ENCODE assay signal across 18 mouse cellular contexts in genomic region chr8:114259713-114260355, GRCm38 (mm10). TPM values are rescaled to one million over a fixed set of nuclear protein-coding genes. Genes with fewer than 3 reads are reported as not detected.
DNase-seq lines count a peak whose midpoint lies in the region; ATAC-seq lines count a peak whose summit lies in the region.
"Had no signal": no experiment of that assay in that cellular context is flagged by ENCODE, and none has a peak within 500 bp of the region (broad histone marks: within the 10 kb centered on the region; RNA-seq: fewer than 3 reads in every experiment).

No protein-coding gene starts in this region.

- peaks cover 19% of the 10 kb centered on the region for H3K4me1 ChIP-seq in forebrain, embryonic 15.5 days
- H3K4me1 ChIP-seq in forebrain, embryonic 13.5 days: peaks cover 12% of the 10 kb centered on the region
- peaks cover 21% of the 10 kb centered on the region for H3K4me1 ChIP-seq in neural tube, embryonic 13.5 days (replicated peaks)
- H3K4me1 ChIP-seq in neural tube, embryonic 15.5 days: peaks cover 17% of the 10 kb centered on the region
- H3K4me1 ChIP-seq: embryonic facial prominence, embryonic 12.5 days; hindbrain, embryonic 10.5 days; intestine, embryonic 15.5 days; liver, embryonic 15.5 days had no signal

- no peak overlapping the region for H3K9ac ChIP-seq in forebrain, embryonic 15.5 days (replicated peaks)
- H3K9ac ChIP-seq in forebrain, embryonic 13.5 days: no peak overlapping the region
- H3K9ac ChIP-seq in neural tube, embryonic 13.5 days: no peak overlapping the region
- no peak overlapping the region for H3K9ac ChIP-seq in neural tube, embryonic 15.5 days (replicated peaks)
- H3K9ac ChIP-seq: embryonic facial prominence, embryonic 12.5 days; intestine, embryonic 15.5 days; liver, embryonic 15.5 days had no signal

- H3K4me3 ChIP-seq in forebrain, embryonic 15.5 days: no peak overlapping the region
- H3K4me3 ChIP-seq in forebrain, embryonic 13.5 days: no peak overlapping the region
- no peak overlapping the region for H3K4me3 ChIP-seq in neural tube, embryonic 13.5 days
- no peak overlapping the region for H3K4me3 ChIP-seq in neural tube, embryonic 15.5 days (replicated peaks)
- H3K4me3 ChIP-seq: embryonic facial prominence, embryonic 12.5 days; hindbrain, embryonic 10.5 days; intestine, embryonic 15.5 days; layer of hippocampus, adult 2 months; left cerebral cortex, adult 2 months; liver, embryonic 15.5 days had no signal

- no peaks in the 10 kb centered on the region for H3K27me3 ChIP-seq in forebrain, embryonic 15.5 days
- no peaks in the 10 kb centered on the region for H3K27me3 ChIP-seq in forebrain, embryonic 13.5 days
- no peaks in the 10 kb centered on the region for H3K27me3 ChIP-seq in neural tube, embryonic 13.5 days
- no peaks in the 10 kb centered on the region for H3K27me3 ChIP-seq in neural tube, embryonic 15.5 days (replicated peaks)
- H3K27me3 ChIP-seq: embryonic facial prominence, embryonic 12.5 days; intestine, embryonic 15.5 days; liver, embryonic 15.5 days had no signal

- WGBS in forebrain, embryonic 15.5 days: 71% methylated on average over 5 of the region's 5 CpGs
- 79% methylated on average over 5 of the region's 5 CpGs for WGBS in forebrain, embryonic 13.5 days
- WGBS in neural tube, embryonic 13.5 days: 57% methylated on average over 5 of the region's 5 CpGs
- WGBS in neural tube, embryonic 15.5 days: 56% methylated on average over 5 of the region's 5 CpGs

- intact Hi-C loops in heart, postnatal 36 days (cut with DNase I): no loop called here

- no peak overlapping the region for H3K4me2 ChIP-seq in forebrain, embryonic 15.5 days (replicated peaks)
- H3K4me2 ChIP-seq in forebrain, embryonic 13.5 days: no peak overlapping the region
- no peak overlapping the region for H3K4me2 ChIP-seq in neural tube, embryonic 13.5 days
- no peak overlapping the region for H3K4me2 ChIP-seq in neural tube, embryonic 15.5 days
- H3K4me2 ChIP-seq: embryonic facial prominence, embryonic 12.5 days; intestine, embryonic 15.5 days; liver, embryonic 15.5 days had no signal

- no peaks in the 10 kb centered on the region for H3K36me3 ChIP-seq in forebrain, embryonic 15.5 days
- no peaks in the 10 kb centered on the region for H3K36me3 ChIP-seq in forebrain, embryonic 13.5 days (ENCODE audit: poor library complexity, severe bottlenecking)
- H3K36me3 ChIP-seq in neural tube, embryonic 13.5 days: no peaks in the 10 kb centered on the region
- H3K36me3 ChIP-seq in neural tube, embryonic 15.5 days: no peaks in the 10 kb centered on the region
- H3K36me3 ChIP-seq: embryonic facial prominence, embryonic 12.5 days; hindbrain, embryonic 10.5 days; intestine, embryonic 15.5 days; liver, embryonic 15.5 days had no signal

- H3K27ac ChIP-seq in forebrain, embryonic 15.5 days (replicated peaks): peak overlapping the region; percentile 48
- H3K27ac ChIP-seq in forebrain, embryonic 13.5 days: no peak overlapping the region
- H3K27ac ChIP-seq in neural tube, embryonic 13.5 days (replicated peaks): peak overlapping the region; percentile 42; the same call in 1 of the 2 replicates
- H3K27ac ChIP-seq in neural tube, embryonic 15.5 days (replicated peaks): 0 out of 2 replicates have a peak overlapping the region, but pooled peaks have one; percentile 23
- H3K27ac ChIP-seq: embryonic facial prominence, embryonic 12.5 days; hindbrain, embryonic 10.5 days; intestine, embryonic 15.5 days; layer of hippocampus, adult 2 months; left cerebral cortex, adult 2 months; liver, embryonic 15.5 days had no signal

- no peaks in the 10 kb centered on the region for H3K9me3 ChIP-seq in forebrain, embryonic 15.5 days
- H3K9me3 ChIP-seq in forebrain, embryonic 13.5 days (replicated peaks): no peaks in the 10 kb centered on the region
- no peaks in the 10 kb centered on the region for H3K9me3 ChIP-seq in neural tube, embryonic 13.5 days
- H3K9me3 ChIP-seq in neural tube, embryonic 15.5 days (replicated peaks): no peaks in the 10 kb centered on the region
- H3K9me3 ChIP-seq: embryonic facial prominence, embryonic 12.5 days; hindbrain, embryonic 10.5 days; intestine, embryonic 15.5 days; liver, embryonic 15.5 days had no signal

- no peak for ATAC-seq in forebrain, embryonic 15.5 days (replicated peaks)
- no peak for ATAC-seq in forebrain, embryonic 13.5 days
- ATAC-seq in neural tube, embryonic 13.5 days (ENCODE audit: low read depth): no peak
- no peak for ATAC-seq in neural tube, embryonic 15.5 days (ENCODE audit: low FRiP score)
- ATAC-seq: intestine, embryonic 15.5 days; lung, postnatal 0 days had no signal

- no peak for DNase-seq in neural tube, embryonic 10.5 days (ENCODE audit: extremely low spot score, low spot score)
- DNase-seq in cerebellum, adult 9-11 months: peak; percentile 71
- DNase-seq in yolk sac, embryonic 10.5 days (ENCODE audit: low spot score): no peak
- no peak for DNase-seq in heart, postnatal 36 days
- DNase-seq: adrenal gland, adult 8-10 months; midbrain, embryonic 14.5 days had no signal

RNA-seq across cellular contexts. Expression of gene Vat1l, which starts 54.4 kb away (rescaled TPM):
- polyA plus RNA-seq in forebrain, embryonic 15.5 days (2015; fragmentation: Nextera tagmentation; extraction: Ambion mirVana): 19.9 and 33.6 TPM in 2 replicates
- polyA plus RNA-seq in forebrain, embryonic 13.5 days (2015; fragmentation: Nextera tagmentation; extraction: Ambion mirVana): 14.8 and 20.5 TPM in 2 replicates
- 21.4 and 26.6 TPM in 2 replicates for polyA plus RNA-seq in neural tube, embryonic 13.5 days (2015; fragmentation: Nextera tagmentation; extraction: Ambion mirVana)
- polyA plus RNA-seq in neural tube, embryonic 15.5 days (2015; fragmentation: Nextera tagmentation; extraction: Ambion mirVana): 53.5 and 56.7 TPM in 2 replicates
- under 1 TPM; 0.05 to 0.17 TPM for total RNA-seq in heart, postnatal 36 days (2021)
- total RNA-seq: megakaryocyte, adult 5-6 weeks had no signal
